Mouse (Mus musculus) heart, postnatal 0 days (tissue): ENCODE data around the gene Ssna1.

Experiments
- CTCF ChIP-seq: IDR thresholded peaks from 2 replicates; pipeline ENCODE4 v1.5.1; 2016; ENCODE audit warnings: antibody characterized with exemption, control low read depth, low read depth
- EP300 ChIP-seq: IDR thresholded peaks from 2 replicates; pipeline ENCODE4 v1.6.1; 2016; ENCODE audit warnings: antibody characterized with exemption, low read depth

- no peak for TF ChIP-seq CTCF
- no peak for TF ChIP-seq EP300
Observed at GRCm38 (mm10) chr2:25236614-25237013, 35.6 kb downstream of the Ssna1 start, which contains the start of gene Rnf224.
